Mouse (Mus musculus): ENCODE data around the gene Stk11ip. TPM values are rescaled to one million over a fixed set of nuclear protein-coding genes. Genes with fewer than 3 reads are reported as not detected.

Gene Stk11ip
- polyA plus RNA-seq, 1 experiment: 50.6 TPM

GRCm38 (mm10) chr1:75511437-75512210 is 9.7 kb upstream of the Stk11ip start:
- no peak for DNase-seq
- H3K4me1 ChIP-seq (ENCODE audit: control insufficient read depth, insufficient read depth, low read length): no peaks in the 10 kb centered on the region
- 69% methylated on average over 4 of the region's 4 CpGs for WGBS
- TF ChIP-seq POLR2A (IDR thresholded peaks at IDR 0.05; ENCODE audit: borderline replicate concordance, extremely low read depth, low read depth, low read length) (no peak), CTCF (IDR thresholded peaks at IDR 0.05; ENCODE audit: insufficient read depth, low read length) (no peak)
- H3K4me3 ChIP-seq (replicated peaks; ENCODE audit: extremely low read depth, low read depth, low read length): no peak overlapping the region

- Histone ChIP-seq H3K4me3 (replicated peaks; ENCODE audit: extremely low read depth, low read depth, low read length) (no peak overlapping the region), H3K4me1 (ENCODE audit: control insufficient read depth, insufficient read depth, low read length) (no peaks in the 10 kb centered on the region)
- no peak for TF ChIP-seq POLR2A (IDR thresholded peaks at IDR 0.05; ENCODE audit: borderline replicate concordance, extremely low read depth, low read depth, low read length)
- TF ChIP-seq CTCF (IDR thresholded peaks at IDR 0.05; ENCODE audit: insufficient read depth, low read length): no peak
- DNase-seq: no peak
- WGBS: 92% methylated on average over 3 of the region's 3 CpGs
These were observed 8.8 kb upstream of the Stk11ip start for GRCm38 (mm10) chr1:75512550-75512949.

GRCm38 (mm10) chr1:75516703-75517380 is 4.5 kb upstream of the Stk11ip start:
- TF ChIP-seq CTCF (IDR thresholded peaks at IDR 0.05; ENCODE audit: insufficient read depth, low read length): no peak
- no peak for TF ChIP-seq POLR2A (IDR thresholded peaks at IDR 0.05; ENCODE audit: borderline replicate concordance, extremely low read depth, low read depth, low read length)
- Histone ChIP-seq H3K4me3 (replicated peaks; ENCODE audit: extremely low read depth, low read depth, low read length) (no peak overlapping the region), H3K4me1 (ENCODE audit: control insufficient read depth, insufficient read depth, low read length) (no peaks in the 10 kb centered on the region)
- no peak for DNase-seq
- 58% methylated on average over 15 of the region's 15 CpGs for WGBS

- no peaks in the 10 kb centered on the region for H3K4me1 ChIP-seq (ENCODE audit: control insufficient read depth, insufficient read depth, low read length)
- no peak overlapping the region for H3K4me3 ChIP-seq (replicated peaks; ENCODE audit: extremely low read depth, low read depth, low read length)
- TF ChIP-seq POLR2A (IDR thresholded peaks at IDR 0.05; ENCODE audit: borderline replicate concordance, extremely low read depth, low read depth, low read length) (no peak), CTCF (IDR thresholded peaks at IDR 0.05; ENCODE audit: insufficient read depth, low read length) (no peak)
- DNase-seq: no peak
- WGBS: 68% methylated on average over 4 of the region's 4 CpGs
These were observed 3.3 kb upstream of the Stk11ip start for GRCm38 (mm10) chr1:75517984-75518383.

GRCm38 (mm10) chr1:75518427-75518826 is 2.9 kb upstream of the Stk11ip start:
- TF ChIP-seq POLR2A (IDR thresholded peaks at IDR 0.05; ENCODE audit: borderline replicate concordance, extremely low read depth, low read depth, low read length) (no peak), CTCF (IDR thresholded peaks at IDR 0.05; ENCODE audit: insufficient read depth, low read length) (no peak)
- Histone ChIP-seq H3K4me1 (ENCODE audit: control insufficient read depth, insufficient read depth, low read length) (no peaks in the 10 kb centered on the region), H3K4me3 (replicated peaks; ENCODE audit: extremely low read depth, low read depth, low read length) (no peak overlapping the region)
- DNase-seq: no peak
- 87% methylated on average over 4 of the region's 4 CpGs for WGBS

GRCm38 (mm10) chr1:75519576-75519975 is 1.8 kb upstream of the Stk11ip start:
- WGBS: 48% methylated on average over 5 of the region's 5 CpGs
- no peak for DNase-seq
- no peak overlapping the region for H3K4me3 ChIP-seq (replicated peaks; ENCODE audit: extremely low read depth, low read depth, low read length)
- no peak for TF ChIP-seq POLR2A (IDR thresholded peaks at IDR 0.05; ENCODE audit: borderline replicate concordance, extremely low read depth, low read depth, low read length)
- TF ChIP-seq CTCF (IDR thresholded peaks at IDR 0.05; ENCODE audit: insufficient read depth, low read length): no peak
- H3K4me1 ChIP-seq (ENCODE audit: control insufficient read depth, insufficient read depth, low read length): no peaks in the 10 kb centered on the region

GRCm38 (mm10) chr1:75524679-75525078 is 3.4 kb downstream of the Stk11ip start:
- TF ChIP-seq CTCF (IDR thresholded peaks at IDR 0.05; ENCODE audit: insufficient read depth, low read length) (no peak), POLR2A (IDR thresholded peaks at IDR 0.05; ENCODE audit: borderline replicate concordance, extremely low read depth, low read depth, low read length) (no peak)
- H3K4me1 ChIP-seq (ENCODE audit: control insufficient read depth, insufficient read depth, low read length): no peaks in the 10 kb centered on the region
- WGBS: 86% methylated on average over 7 of the region's 7 CpGs
- DNase-seq: no peak
- H3K4me3 ChIP-seq (replicated peaks; ENCODE audit: extremely low read depth, low read depth, low read length): no peak overlapping the region

GRCm38 (mm10) chr1:75530546-75530945 is 9.2 kb downstream of the Stk11ip start:
- WGBS: 58% methylated on average over 4 of the region's 4 CpGs
- Histone ChIP-seq H3K4me3 (replicated peaks; ENCODE audit: extremely low read depth, low read depth, low read length) (no peak overlapping the region), H3K4me1 (ENCODE audit: control insufficient read depth, insufficient read depth, low read length) (no peaks in the 10 kb centered on the region)
- TF ChIP-seq CTCF (IDR thresholded peaks at IDR 0.05; ENCODE audit: insufficient read depth, low read length): no peak
- TF ChIP-seq POLR2A (IDR thresholded peaks at IDR 0.05; ENCODE audit: borderline replicate concordance, extremely low read depth, low read depth, low read length): no peak
- DNase-seq: no peak

- no peak for DNase-seq
- 88% methylated on average over 19 of the region's 19 CpGs for WGBS
- TF ChIP-seq CTCF (IDR thresholded peaks at IDR 0.05; ENCODE audit: insufficient read depth, low read length): no peak
- TF ChIP-seq POLR2A (IDR thresholded peaks at IDR 0.05; ENCODE audit: borderline replicate concordance, extremely low read depth, low read depth, low read length): no peak
These were observed 11.2 kb downstream of the Stk11ip start for GRCm38 (mm10) chr1:75532280-75533172.

More at GRCm38 (mm10) chr1:75532280-75533172, 11.2 kb downstream of the Stk11ip start:
- H3K4me3 ChIP-seq (replicated peaks; ENCODE audit: extremely low read depth, low read depth, low read length): no peak overlapping the region
- H3K4me1 ChIP-seq (ENCODE audit: control insufficient read depth, insufficient read depth, low read length): no peaks in the 10 kb centered on the region
